Mouse (Mus musculus): ENCODE measurements around the gene Brf1.

- no peak for TF ChIP-seq CTCF (IDR thresholded peaks at IDR 0.05; ENCODE audit: control insufficient read depth, insufficient read depth, insufficient read length)
- no peak for TF ChIP-seq MAX (IDR thresholded peaks at IDR 0.05)
- no peak for TF ChIP-seq MYOG (IDR thresholded peaks at IDR 0.05; ENCODE audit: control insufficient read depth, extremely low read depth, insufficient read length)
Measured at GRCm38 (mm10) chr12:113048103-113048502, 47.6 kb upstream of the Brf1 start.

Measured in C2C12 (cell line).